Mouse (Mus musculus): ENCODE results near the gene Cars.
A peak's percentile ranks its signal among the peaks of the same experiment; 100 is the strongest.
"Not testable (repeated sequence)": the region's sequence is repeated elsewhere in the genome, so short reads cannot be mapped to it uniquely, and the experiment has no call there.

Cars gene

DNA sequence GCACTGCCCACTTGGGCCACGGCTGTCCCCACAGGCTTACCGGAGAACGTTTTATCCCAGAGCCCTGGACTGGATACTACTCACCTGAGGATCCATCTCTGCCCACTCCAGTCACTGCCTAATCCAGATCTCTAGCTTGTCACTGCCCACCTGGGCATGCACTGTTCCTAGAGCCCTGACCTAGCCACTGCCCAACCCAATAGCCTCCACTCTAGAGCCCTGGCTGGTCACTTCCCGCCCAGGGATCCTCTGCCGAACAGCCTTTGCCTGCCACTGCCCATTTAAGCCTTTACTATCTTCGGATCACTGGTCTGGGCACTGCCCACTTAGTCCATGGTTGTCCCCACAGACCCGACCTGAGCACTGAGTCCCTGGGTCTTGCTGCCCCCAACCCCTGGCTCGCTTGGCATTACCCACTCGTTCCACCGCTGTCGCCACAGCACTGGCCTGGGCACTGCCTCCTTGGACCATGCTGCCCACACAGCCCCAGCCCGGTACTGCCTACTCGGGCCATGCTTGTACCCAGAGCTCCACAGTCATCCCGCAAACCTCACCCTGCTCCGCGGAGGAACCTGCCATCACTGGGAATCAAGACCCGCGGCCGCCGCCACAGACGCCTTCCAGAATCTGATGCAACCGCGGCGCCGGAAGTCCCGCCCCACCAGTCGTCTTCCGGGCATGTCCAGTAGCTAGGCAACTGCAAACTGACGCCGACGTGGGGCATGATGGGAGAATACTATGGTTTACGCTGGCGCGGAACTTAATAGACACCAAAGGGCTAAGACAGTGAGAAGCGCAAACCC, at the start of gene Cars:
Cars (minus strand) TSS at position 663 of the 803 bp plus-strand sequence.
- DNase-seq (ENCODE audit: low spot score in 2 of 2): peak; percentile 91 to 92

DNA sequence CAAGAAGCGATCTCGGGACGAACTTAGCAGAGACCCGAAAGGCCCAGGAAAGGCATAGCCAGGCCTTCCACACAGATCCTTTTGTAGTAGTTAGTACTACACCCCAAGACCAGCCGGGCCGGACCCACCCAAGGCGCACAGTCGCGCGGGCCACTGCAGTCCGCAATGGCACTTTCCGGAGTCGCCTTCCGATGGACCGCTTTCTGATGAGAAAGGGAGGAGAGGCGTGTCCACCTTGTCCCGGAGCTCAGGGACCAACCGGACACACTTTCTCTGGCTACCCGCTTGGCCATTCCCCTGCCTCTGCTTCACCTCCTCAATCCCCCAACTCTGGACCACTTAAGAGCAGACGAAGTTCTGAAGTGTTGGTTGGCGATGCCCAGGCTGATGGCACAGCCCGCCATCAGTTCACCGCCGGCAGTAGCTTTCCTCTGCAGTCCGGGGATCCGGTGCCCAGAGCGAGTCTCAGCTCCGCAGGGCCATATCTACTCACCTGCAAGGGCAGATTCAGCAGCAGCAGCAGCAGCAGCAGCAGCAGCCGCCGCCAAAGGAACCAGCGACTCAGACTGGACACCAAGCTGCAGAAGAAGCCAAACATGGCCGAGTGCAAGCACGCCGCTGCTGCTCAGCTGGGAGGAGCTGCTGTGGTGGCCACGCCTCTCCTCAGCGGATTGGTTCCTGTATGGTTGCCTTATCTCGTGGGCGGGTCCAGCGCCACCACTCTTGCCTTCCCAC, 49.3 kb upstream of the Cars start, which contains the start of gene Tnfrsf22:
Tnfrsf22 (minus strand) TSS at position 628 of the 735 bp plus-strand sequence.
- DNase-seq (ENCODE audit: low spot score in 2 of 2): peak; percentile 76 to 78

DNA sequence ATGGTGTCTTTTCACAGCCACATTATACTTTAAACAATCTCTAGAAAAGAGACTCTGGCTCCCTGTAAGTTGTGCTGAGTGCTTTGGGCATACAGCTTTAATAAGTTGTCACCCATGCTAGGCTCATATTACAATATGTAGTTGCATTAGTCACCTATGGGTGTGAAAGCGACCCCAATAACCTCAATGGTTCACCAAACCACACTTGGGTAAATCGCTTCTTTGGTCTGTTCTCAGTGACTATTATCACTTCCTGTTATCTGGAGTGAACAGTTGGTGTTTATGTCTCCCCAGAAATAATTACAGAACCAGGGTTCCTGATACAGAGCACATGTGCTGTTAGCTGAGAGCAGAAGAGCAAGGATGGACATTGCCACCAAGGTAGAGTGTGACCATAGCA, 44.1 kb upstream of the Cars start:
- DNase-seq (ENCODE audit: low spot score in 2 of 2): not testable (repeated sequence)

DNA sequence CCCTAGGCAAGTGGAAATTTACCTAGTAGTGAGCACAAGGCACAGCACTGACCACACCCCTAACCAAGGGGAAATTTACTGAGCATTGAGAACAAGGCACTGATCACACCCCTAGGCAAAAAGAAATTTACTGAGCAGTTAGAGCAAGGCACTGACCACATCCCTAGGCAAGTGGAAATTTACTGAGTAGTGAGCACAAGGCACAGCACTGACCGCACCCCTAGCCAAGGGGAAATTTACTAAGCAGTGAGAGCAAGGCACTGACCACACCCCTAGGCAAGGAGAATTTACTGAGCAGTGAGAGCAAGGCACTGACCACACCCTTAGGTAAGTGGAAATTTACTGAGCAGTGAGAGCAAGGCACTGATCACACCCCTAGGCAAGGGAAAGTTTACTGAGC, 36.8 kb upstream of the Cars start:
- no peak for DNase-seq (ENCODE audit: low spot score in 2 of 2)

DNA sequence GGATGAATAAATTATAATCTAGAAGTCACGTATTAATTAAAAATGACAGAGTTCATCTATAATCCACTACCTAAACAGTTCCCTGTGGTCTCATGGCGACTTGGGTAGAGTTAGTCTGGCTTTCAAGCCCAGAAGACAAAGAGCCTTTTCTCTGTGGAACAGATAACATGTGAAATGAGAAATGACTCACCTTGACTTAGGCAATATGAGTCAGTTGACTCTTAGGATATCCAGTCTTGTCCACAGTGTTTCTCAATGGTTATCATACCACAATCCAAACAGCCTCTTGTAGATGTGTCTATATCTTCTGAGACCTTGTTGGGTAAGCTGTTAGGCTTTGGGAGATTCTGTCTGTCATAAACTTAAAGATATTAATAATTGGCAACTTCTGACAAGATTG, 31.6 kb upstream of the Cars start:
- no peak for DNase-seq (ENCODE audit: low spot score in 2 of 2)

DNA sequence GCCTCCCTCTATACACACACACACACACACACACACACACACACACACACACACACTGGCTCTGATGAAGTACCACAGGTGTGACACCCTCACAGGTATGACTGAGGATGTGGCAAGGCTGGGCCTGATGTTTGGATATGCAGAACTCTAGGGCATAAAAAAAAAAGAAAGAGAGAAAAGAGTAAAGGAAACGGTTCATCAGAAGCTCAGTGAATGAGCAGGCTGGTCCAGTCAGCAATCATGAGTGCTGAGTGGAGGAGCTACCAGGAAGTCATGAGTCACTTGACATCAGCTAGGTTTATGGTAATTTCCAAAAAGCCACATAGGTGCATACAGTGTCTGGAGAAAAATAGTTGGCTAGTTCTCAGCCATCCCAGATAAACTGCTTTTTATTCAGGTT, 29.6 kb upstream of the Cars start:
- no peak for DNase-seq (ENCODE audit: low spot score in 2 of 2)

DNA sequence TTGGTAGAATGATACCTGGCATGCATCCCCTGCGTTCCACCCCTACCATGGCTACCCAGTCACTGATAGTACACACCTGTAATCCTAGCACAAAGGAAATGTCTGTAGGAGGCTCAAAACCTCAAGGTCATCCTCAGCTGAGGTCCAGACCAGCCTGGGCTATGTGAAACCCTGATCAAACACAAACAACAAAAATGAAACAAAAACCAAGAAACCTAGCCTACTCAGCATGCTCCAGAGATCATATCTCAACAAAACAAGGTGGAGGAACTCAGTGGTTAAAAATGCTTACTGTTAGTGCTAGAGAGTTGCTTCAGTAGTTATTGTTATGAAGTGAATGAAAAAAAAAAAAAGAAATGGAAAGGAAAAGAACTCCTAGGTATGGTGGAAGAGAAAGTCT, 28.6 kb upstream of the Cars start, which contains the start of gene Tnfrsf26:
Tnfrsf26 (minus strand) TSS at position 183 of the 400 bp plus-strand sequence.
- no peak for DNase-seq (ENCODE audit: low spot score in 2 of 2)

DNA sequence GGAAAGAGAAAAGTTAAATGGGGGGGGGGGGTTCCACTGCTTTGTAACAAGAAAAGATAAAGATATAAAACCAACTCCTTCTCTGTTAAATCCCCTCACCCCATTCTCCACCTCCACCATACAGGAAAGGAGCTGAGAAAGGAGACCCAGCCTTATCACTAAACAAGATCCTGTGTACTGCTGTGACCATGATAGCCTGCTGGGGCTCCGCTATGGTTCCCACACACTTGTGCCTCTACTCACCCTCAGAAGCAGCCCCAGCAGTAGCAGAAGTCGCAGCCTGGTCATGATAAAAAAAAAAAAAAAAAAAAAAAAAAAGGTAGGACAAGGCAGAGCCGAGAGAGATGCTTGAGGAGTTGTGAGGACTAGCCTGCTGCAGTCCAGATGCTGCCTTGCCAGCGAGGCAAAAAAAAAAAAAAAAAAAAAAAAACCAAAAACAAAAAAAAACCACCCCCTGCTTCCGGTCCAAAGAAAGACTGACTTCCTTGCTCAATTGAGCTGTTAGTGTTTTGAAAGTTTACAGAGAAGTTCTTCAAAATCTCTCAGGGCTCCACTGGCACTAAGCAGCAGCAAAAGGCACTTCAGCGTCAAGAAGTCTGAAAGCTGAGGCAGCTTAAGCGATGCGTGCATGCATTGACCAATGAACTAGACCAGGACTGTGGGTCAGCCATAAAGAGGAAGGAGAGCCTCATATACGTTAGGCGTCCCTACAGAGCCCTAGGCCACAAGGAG, 27.8 kb upstream of the Cars start:
- no peak for DNase-seq (ENCODE audit: low spot score in 2 of 2)

DNA sequence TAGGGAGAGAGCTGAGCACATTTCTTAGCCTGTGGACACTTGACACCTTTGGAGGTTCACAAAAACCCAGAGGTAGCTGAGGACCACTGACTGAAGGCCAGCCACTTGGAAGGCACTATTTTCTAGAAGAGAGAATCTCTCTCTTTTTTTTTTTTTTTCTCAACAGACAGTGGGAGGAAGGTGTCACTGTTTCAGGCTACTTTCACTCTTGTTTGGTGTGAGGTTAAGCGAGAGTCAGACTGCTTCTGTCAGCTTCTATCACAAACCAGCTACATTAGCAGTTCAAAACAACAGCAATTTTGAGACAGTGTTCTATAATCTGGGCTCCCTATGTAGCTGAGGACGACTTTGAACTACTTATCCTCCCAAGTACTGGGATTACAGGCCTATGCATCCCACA, 26.3 kb upstream of the Cars start:
- no peak for DNase-seq (ENCODE audit: low spot score in 2 of 2)

DNA sequence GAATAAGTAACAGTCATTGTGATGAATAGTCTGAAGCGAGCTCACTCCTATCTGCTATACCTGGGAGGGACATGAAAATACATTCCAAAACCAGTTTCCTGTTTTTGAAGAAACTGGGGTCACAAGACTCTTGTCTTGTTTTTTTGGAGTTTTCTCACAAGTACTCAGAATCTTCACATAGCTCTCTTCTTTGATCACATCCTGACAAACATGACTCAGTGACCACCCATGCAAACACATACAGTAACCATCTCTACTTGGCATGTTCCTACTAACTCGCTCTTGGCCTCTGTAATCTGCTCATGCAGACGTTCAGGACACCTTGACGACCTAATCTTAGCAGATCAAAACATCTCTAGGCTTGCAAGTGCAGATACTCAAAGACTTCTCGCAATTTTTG, 25.3 kb upstream of the Cars start:
- no peak for DNase-seq (ENCODE audit: low spot score in 2 of 2)

DNA sequence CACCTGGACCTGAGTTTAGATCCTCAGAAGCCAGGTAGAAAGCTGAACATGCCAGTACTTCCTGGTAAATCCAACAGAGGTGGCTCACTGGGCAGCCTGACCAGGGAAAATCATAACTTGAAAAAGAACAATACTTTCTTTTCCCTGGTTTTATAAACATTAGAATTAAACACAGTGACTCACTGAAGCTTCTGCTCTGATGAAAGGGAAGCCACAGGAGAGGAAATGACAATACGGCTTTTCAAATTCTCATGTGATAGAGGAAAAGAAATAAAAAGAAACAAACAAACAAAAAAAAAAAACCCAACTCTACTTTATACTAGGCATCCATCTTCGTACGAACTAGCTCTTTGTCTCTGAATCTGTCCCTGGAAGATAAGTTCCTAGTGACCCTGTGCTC, 24.7 kb upstream of the Cars start:
- DNase-seq (ENCODE audit: low spot score in 2 of 2): no peak

DNA sequence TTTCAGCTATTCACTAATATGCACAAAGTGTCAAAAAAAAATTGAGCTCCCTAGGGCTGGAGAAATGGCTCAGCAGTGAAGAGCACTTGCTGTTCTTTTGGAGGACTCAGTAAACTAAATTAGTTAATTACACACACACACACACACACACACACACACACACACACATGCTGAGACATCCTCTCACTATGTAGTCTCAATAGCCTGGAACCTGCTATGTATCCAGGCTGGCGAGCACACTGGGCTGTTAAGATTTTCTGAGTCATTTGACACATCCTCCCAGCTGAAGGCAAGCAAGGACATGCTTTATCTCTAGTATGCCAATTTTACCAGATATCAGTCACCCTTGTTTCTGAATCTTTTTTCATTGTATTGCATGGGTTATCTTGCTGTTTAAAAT, 21.1 kb upstream of the Cars start:
- DNase-seq (ENCODE audit: low spot score in 2 of 2): peak in 1 of 2 experiments; percentile 25

DNA sequence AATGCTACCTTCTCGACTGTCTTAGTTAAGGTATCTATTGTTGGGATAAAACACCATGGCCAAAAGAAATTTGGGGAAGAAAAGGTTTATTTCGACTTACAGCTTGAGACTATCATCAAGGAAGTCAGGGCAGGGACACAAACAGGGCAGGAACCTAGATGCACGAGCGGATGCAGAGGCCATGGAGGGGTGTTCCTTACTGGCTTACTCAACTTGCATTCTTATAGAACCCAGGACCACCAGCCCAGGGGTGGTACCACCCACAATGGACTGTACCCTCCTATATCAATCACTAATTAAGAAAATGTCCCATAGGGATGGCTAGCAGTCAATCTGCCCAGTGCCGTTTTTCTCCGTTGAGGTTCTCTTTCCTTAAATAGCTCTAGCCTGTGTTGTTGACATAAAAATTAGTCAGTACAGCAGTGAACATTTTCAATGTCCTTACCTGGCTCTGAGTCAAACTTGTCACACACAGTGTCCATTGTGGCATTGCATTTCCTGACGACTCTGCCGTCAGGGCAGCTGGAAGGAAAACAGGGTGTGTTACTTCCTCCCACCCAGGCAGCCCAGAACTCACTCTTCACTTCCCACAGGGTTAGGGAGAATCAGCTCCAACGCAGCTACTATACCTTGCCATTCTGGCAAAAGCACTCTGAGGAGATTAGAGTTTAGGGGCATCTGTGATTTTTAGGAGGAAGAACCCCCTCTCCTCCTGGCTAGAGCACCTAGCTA, 14.7 kb upstream of the Cars start:
- DNase-seq (ENCODE audit: low spot score in 2 of 2): no peak

DNA sequence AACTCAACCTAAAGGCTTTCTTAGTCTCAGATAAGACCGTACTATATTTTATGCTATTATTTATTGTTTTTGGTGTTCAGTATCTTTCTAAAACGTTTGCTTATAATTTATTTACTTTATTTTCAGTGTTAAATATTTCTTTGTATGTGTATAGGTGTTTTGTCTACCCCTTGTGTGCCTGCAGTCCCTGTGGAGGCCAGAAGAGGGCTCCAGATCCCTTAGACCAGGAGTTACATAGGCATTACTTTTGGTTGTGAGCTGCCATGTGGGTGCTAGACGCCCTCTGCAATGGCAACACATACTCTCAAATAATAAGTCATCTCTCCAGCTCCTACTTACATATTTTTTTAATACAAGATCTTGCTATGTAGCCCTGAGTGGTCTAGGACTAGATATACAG, 12.3 kb upstream of the Cars start:
- DNase-seq (ENCODE audit: low spot score in 2 of 2): no peak

DNA sequence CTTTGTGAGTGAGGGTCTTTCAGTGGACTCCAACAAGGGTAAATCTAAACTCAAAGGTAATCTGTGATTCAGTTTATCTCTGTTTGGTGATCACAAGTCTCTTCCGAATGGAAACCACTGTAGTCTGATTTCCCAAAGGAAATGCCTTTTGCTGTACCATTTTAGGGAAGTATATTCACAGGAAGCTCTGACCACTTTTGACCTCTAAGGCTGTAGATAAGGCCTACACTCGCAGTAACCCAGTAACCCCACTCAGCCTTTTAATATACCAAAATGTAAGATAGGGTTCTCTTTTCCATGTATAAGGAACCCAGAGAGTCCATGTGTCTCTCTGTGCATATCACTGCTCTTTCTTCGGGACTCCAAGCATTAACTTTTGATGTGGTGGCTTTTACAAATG, 5.4 kb upstream of the Cars start:
- no peak for DNase-seq (ENCODE audit: low spot score in 2 of 2)

DNA sequence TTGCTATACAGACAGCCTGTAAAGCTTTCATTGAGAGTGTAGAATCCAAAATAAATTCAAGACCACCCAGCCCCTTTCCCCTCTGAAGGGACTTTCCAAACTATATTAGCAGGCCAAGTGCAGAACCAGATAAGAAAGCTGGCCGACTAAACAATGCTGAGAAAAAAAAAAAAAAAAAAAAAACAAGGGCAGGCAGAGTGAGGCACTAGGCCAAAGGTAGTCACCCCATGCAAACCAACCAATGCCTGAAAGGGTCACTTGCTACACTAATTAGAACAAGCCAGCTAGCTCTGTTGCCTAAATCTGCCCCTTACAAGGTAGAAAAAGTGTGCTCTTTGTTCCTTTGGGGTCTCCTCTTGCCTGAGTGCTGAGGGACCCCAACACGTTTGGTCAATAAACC, 5.0 kb upstream of the Cars start:
- DNase-seq (ENCODE audit: low spot score in 2 of 2): no peak

DNA sequence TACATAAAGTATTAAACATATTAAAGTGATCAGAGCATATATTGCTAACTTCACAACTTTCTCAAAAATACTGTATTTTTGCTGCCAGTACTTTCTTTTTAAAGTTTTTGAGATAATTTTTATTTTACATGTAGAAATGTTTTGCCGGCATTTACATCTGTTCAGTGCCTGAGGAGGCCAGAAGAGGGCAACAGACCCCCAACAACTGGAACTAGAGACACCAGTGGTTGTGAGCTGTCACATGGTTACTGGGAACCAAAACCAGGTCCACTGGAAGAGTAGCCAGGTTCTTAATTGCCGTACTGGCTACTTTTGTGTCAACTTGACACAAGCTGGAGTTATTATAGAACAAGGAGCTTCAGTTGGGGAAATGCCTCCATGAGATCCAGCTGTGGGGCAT, 1.8 kb upstream of the Cars start:
- DNase-seq (ENCODE audit: low spot score in 2 of 2): no peak

DNA sequence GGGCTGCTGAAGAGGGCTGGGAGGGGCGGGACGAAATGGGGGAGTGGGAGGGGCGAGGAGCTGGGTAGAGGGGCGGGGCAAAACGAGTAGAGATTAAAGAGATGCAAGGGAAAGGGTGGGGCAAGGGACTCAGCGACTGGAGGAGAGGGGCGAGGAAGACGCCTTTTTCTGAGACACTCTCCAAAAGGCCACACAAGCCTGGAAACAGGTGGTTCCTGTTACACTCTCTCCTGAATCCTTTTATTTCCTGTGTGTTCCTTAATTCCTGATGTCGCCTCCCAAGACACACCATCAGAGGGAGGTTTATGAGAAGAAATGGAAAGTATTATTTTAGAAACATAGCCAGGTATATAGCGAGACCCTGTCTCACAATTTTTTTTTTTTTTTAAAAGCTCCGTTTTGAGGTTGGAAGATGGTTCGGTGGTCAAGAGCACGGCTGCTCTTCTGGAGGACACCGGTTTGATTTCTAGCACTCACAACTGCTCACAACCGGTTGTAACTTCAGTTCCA, 396 bp upstream of the Cars start:
- DNase-seq (ENCODE audit: low spot score in 2 of 2): no peak

DNA sequence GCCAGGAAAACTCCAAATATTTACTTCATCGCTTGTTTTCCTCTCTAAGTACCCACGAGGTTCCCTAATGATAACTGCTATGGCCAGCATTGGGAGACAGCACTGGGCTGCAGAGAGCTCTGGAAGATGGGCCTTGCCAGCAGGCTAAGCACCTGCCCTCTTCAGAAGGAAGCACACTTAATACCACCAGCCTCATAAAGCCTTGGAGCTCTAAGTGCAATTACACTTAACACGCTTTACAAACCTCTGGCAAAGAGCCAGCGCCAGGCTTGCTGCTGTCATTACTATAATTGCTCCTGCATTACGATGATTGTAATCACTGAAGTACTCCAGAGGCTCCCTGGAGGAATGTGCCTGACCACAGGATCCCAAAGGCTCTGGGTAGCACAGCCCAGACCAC, 5.0 kb downstream of the Cars start:
- no peak for DNase-seq (ENCODE audit: low spot score in 2 of 2)

DNA sequence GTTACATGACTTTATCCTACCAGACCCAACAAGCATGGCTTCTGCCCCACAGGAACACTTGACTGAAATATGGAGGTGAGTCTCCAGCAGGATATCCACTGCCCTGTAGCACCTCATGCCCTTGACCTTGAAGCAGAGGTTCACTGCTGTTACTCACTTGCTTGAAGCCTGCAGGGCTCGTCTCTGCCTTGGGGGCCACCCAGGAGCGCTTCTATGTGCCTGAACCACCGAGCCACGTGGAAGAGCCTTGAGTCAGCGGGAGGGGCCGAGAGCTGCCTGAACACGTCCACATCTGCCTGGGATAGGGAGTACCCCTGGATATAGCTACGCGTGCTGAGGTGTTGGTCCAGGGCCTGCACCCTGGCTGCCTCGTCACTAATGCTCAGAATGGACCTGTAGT, 7.6 kb downstream of the Cars start:
- DNase-seq (ENCODE audit: low spot score in 2 of 2): peak; percentile 24 to 34

DNA sequence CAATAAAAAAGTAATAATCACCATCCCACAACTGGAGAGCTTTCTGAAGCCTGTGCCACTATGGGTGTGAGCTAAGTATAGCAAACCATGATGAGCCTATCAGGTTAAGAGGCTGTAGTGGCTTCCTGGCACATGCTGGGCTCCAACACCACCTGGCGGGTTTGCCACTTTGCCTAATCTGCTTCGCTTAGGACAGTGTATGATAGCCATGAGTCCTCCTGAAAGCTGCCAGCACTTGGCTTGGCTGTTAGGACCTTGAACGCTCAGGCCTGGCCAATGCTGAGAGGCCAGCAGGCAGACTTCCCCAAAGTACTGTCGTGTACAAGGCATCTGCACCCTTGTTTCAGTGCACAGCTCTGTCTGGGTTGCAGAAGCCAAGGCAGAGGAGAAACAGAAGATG, 11.9 kb downstream of the Cars start:
- DNase-seq (ENCODE audit: low spot score in 2 of 2): no peak

DNA sequence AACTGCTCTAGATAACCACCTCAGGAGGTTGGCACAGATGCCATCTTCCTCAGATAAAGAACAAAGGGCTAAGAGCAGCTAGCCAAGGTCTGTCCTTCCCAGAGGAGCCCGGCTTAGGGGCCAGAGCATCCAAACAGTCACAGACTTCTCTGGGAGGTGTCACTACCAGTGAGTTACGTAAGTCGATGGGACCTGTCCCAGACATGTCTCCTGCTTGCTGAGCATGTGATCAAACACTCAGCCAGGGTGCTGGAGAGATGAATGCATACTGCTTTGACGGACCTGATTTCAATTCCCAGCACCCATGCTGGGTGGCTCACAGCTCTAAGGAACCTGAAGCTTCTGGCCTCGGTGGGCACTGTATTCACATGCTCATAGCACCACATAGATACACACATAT, 12.3 kb downstream of the Cars start:
- no peak for DNase-seq (ENCODE audit: low spot score in 2 of 2)

Data from urinary bladder, adult 18-20 months (tissue).